Mouse (Mus musculus): ENCODE measurements at regions not wholly inside any gene's neighbourhood (a gene's known extent, or its start where the extent isn't known, plus 50 kb on each side); places are given as distances from the start of the nearest gene placed in this dataset.

GRCm38 (mm10) chr9:67165486-67165885 is 116.3 kb upstream of the Tpm1 start:
- peaks cover under 1% of the 10 kb centered on the region; the same call in 1 of the 2 replicates for H3K4me1 ChIP-seq (ENCODE audit: control insufficient read depth, insufficient read depth, low read length)
- H3K27me3 ChIP-seq (ENCODE audit: control insufficient read depth, insufficient read depth, low read length) = no peaks in the 10 kb centered on the region
- no peak overlapping the region for H3K27ac ChIP-seq (ENCODE audit: low read length)
- H3K9me3 ChIP-seq (ENCODE audit: control insufficient read depth, low read depth, low read length) = no peaks in the 10 kb centered on the region
- no peak overlapping the region for H3K4me3 ChIP-seq (ENCODE audit: low read depth, low read length)
- H3K9ac ChIP-seq (replicated peaks; ENCODE audit: low read depth, low read length) = no peak overlapping the region
- H3K4me2 ChIP-seq (replicated peaks; ENCODE audit: low read depth, low read length) = no peak overlapping the region
- 80% methylated on average over 9 of the region's 9 CpGs for WGBS
- no peaks in the 10 kb centered on the region for H3K36me3 ChIP-seq (ENCODE audit: control insufficient read depth, insufficient read depth, low read length)
- no peak for ATAC-seq (ENCODE audit: insufficient number of reproducible peaks, insufficient read depth, low FRiP score, low read depth)

- H3K9me3 ChIP-seq (ENCODE audit: control insufficient read depth, low read depth, low read length) = no peaks in the 10 kb centered on the region
- WGBS = 67% methylated on average over 6 of the region's 6 CpGs
Measured at GRCm38 (mm10) chr9:67163746-67164145, 114.5 kb upstream of the Tpm1 start.

GRCm38 (mm10) chr9:67160785-67161455 is 111.7 kb upstream of the Tpm1 start:
- Histone ChIP-seq H3K4me1 (ENCODE audit: control insufficient read depth, insufficient read depth, low read length) (no peaks in the 10 kb centered on the region), H3K36me3 (ENCODE audit: control insufficient read depth, insufficient read depth, low read length) (no peaks in the 10 kb centered on the region), H3K9me3 (ENCODE audit: control insufficient read depth, low read depth, low read length) (no peaks in the 10 kb centered on the region), H3K27me3 (ENCODE audit: control insufficient read depth, insufficient read depth, low read length) (no peaks in the 10 kb centered on the region), H3K27ac (ENCODE audit: low read length) (no peak overlapping the region), H3K9ac (replicated peaks; ENCODE audit: low read depth, low read length) (no peak overlapping the region), H3K4me3 (ENCODE audit: low read depth, low read length) (no peak overlapping the region), H3K4me2 (replicated peaks; ENCODE audit: low read depth, low read length) (no peak overlapping the region)
- WGBS = 80% methylated on average over 3 of the region's 3 CpGs
- no peak for ATAC-seq (ENCODE audit: insufficient number of reproducible peaks, insufficient read depth, low FRiP score, low read depth)

More at GRCm38 (mm10) chr9:67163746-67164145, 114.5 kb upstream of the Tpm1 start:
- no peaks in the 10 kb centered on the region for H3K27me3 ChIP-seq (ENCODE audit: control insufficient read depth, insufficient read depth, low read length)
- no peaks in the 10 kb centered on the region for H3K36me3 ChIP-seq (ENCODE audit: control insufficient read depth, insufficient read depth, low read length)
- H3K4me3 ChIP-seq (ENCODE audit: low read depth, low read length) = no peak overlapping the region
- no peak overlapping the region for H3K27ac ChIP-seq (ENCODE audit: low read length)
- no peak for ATAC-seq (ENCODE audit: insufficient number of reproducible peaks, insufficient read depth, low FRiP score, low read depth)
- no peak overlapping the region for H3K4me2 ChIP-seq (replicated peaks; ENCODE audit: low read depth, low read length)
- no peaks in the 10 kb centered on the region for H3K4me1 ChIP-seq (ENCODE audit: control insufficient read depth, insufficient read depth, low read length)
- no peak overlapping the region for H3K9ac ChIP-seq (replicated peaks; ENCODE audit: low read depth, low read length)

GRCm38 (mm10) chr9:67160350-67160749 is 111.1 kb upstream of the Tpm1 start:
- H3K4me2 ChIP-seq (replicated peaks; ENCODE audit: low read depth, low read length) = no peak overlapping the region
- H3K4me3 ChIP-seq (ENCODE audit: low read depth, low read length) = no peak overlapping the region
- H3K27me3 ChIP-seq (ENCODE audit: control insufficient read depth, insufficient read depth, low read length) = no peaks in the 10 kb centered on the region
- H3K27ac ChIP-seq (ENCODE audit: low read length) = no peak overlapping the region
- no peaks in the 10 kb centered on the region for H3K4me1 ChIP-seq (ENCODE audit: control insufficient read depth, insufficient read depth, low read length)
- ATAC-seq (ENCODE audit: insufficient number of reproducible peaks, insufficient read depth, low FRiP score, low read depth) = no peak
- WGBS = 90% methylated on average over 5 of the region's 5 CpGs
- H3K9ac ChIP-seq (replicated peaks; ENCODE audit: low read depth, low read length) = no peak overlapping the region
- no peaks in the 10 kb centered on the region for H3K9me3 ChIP-seq (ENCODE audit: control insufficient read depth, low read depth, low read length)
- no peaks in the 10 kb centered on the region for H3K36me3 ChIP-seq (ENCODE audit: control insufficient read depth, insufficient read depth, low read length)

- Histone ChIP-seq H3K4me3 (ENCODE audit: low read depth, low read length) (no peak overlapping the region), H3K27ac (ENCODE audit: low read length) (no peak overlapping the region), H3K27me3 (ENCODE audit: control insufficient read depth, insufficient read depth, low read length) (no peaks in the 10 kb centered on the region), H3K9me3 (ENCODE audit: control insufficient read depth, low read depth, low read length) (no peaks in the 10 kb centered on the region), H3K9ac (replicated peaks; ENCODE audit: low read depth, low read length) (no peak overlapping the region), H3K36me3 (ENCODE audit: control insufficient read depth, insufficient read depth, low read length) (no peaks in the 10 kb centered on the region), H3K4me1 (ENCODE audit: control insufficient read depth, insufficient read depth, low read length) (peaks cover 15% of the 10 kb centered on the region; the same call in 1 of the 2 replicates), H3K4me2 (replicated peaks; ENCODE audit: low read depth, low read length) (no peak overlapping the region)
- 49% methylated on average over 3 of the region's 3 CpGs for WGBS
- no peak; the same call in 1 of the 2 replicates for ATAC-seq (ENCODE audit: insufficient number of reproducible peaks, insufficient read depth, low FRiP score, low read depth)
Measured at GRCm38 (mm10) chr9:67156590-67157259, 107.5 kb upstream of the Tpm1 start.

- no peaks in the 10 kb centered on the region for H3K9me3 ChIP-seq (ENCODE audit: control insufficient read depth, low read depth, low read length)
- H3K4me1 ChIP-seq (ENCODE audit: control insufficient read depth, insufficient read depth, low read length) = peaks cover 18% of the 10 kb centered on the region; the same call in 1 of the 2 replicates
- 49% methylated on average over 6 of the region's 6 CpGs for WGBS
- no peaks in the 10 kb centered on the region for H3K27me3 ChIP-seq (ENCODE audit: control insufficient read depth, insufficient read depth, low read length)
- no peak overlapping the region for H3K4me3 ChIP-seq (ENCODE audit: low read depth, low read length)
- no peak overlapping the region for H3K27ac ChIP-seq (ENCODE audit: low read length)
- no peak overlapping the region for H3K9ac ChIP-seq (replicated peaks; ENCODE audit: low read depth, low read length)
- no peaks in the 10 kb centered on the region for H3K36me3 ChIP-seq (ENCODE audit: control insufficient read depth, insufficient read depth, low read length)
- ATAC-seq (ENCODE audit: insufficient number of reproducible peaks, insufficient read depth, low FRiP score, low read depth) = no peak
- no peak overlapping the region for H3K4me2 ChIP-seq (replicated peaks; ENCODE audit: low read depth, low read length)
Measured at GRCm38 (mm10) chr9:67154062-67154461, 104.9 kb upstream of the Tpm1 start.

GRCm38 (mm10) chr9:67153333-67153732 is 104.1 kb upstream of the Tpm1 start:
- no peak overlapping the region for H3K9ac ChIP-seq (replicated peaks; ENCODE audit: low read depth, low read length)
- no peak overlapping the region for H3K4me2 ChIP-seq (replicated peaks; ENCODE audit: low read depth, low read length)
- peaks cover 18% of the 10 kb centered on the region; the same call in 1 of the 2 replicates for H3K4me1 ChIP-seq (ENCODE audit: control insufficient read depth, insufficient read depth, low read length)
- H3K4me3 ChIP-seq (ENCODE audit: low read depth, low read length) = no peak overlapping the region
- 78% methylated on average over 4 of the region's 4 CpGs for WGBS
- H3K27me3 ChIP-seq (ENCODE audit: control insufficient read depth, insufficient read depth, low read length) = no peaks in the 10 kb centered on the region
- no peak for ATAC-seq (ENCODE audit: insufficient number of reproducible peaks, insufficient read depth, low FRiP score, low read depth)
- H3K9me3 ChIP-seq (ENCODE audit: control insufficient read depth, low read depth, low read length) = no peaks in the 10 kb centered on the region
- no peak overlapping the region for H3K27ac ChIP-seq (ENCODE audit: low read length)
- no peaks in the 10 kb centered on the region for H3K36me3 ChIP-seq (ENCODE audit: control insufficient read depth, insufficient read depth, low read length)

- Histone ChIP-seq H3K9ac (replicated peaks; ENCODE audit: low read depth, low read length) (no peak overlapping the region), H3K9me3 (ENCODE audit: control insufficient read depth, low read depth, low read length) (no peaks in the 10 kb centered on the region), H3K4me2 (replicated peaks; ENCODE audit: low read depth, low read length) (no peak overlapping the region), H3K27ac (ENCODE audit: low read length) (no peak overlapping the region), H3K4me3 (ENCODE audit: low read depth, low read length) (no peak overlapping the region), H3K4me1 (ENCODE audit: control insufficient read depth, insufficient read depth, low read length) (0 out of 2 replicates have a peak, but pooled peaks cover 4% of the 10 kb centered on the region), H3K27me3 (ENCODE audit: control insufficient read depth, insufficient read depth, low read length) (no peaks in the 10 kb centered on the region), H3K36me3 (ENCODE audit: control insufficient read depth, insufficient read depth, low read length) (no peaks in the 10 kb centered on the region)
- WGBS = 46% methylated on average over 7 of the region's 7 CpGs
- no peak for ATAC-seq (ENCODE audit: insufficient number of reproducible peaks, insufficient read depth, low FRiP score, low read depth)
Measured at GRCm38 (mm10) chr9:67147656-67148055, 98.5 kb upstream of the Tpm1 start.

Measured in stomach, embryonic 14.5 days (tissue).